Mouse (Mus musculus) CD8-positive naive resting alpha-beta T cell, adult 2 months (primary cell): ENCODE data around the gene Nprl3.
"Not testable (repeated sequence)": the region's sequence is repeated elsewhere in the genome, so short reads cannot be mapped to it uniquely, and the experiment has no call there.

Source experiments
- DNase-seq, 2 experiments: peaks; one replicate each; pipeline ENCODE4 v3.0.0; 2022; ENCODE audit warnings: low read depth in 2 of 2, low spot score in 2 of 2

Nprl3 gene

GRCm38 (mm10) chr11:32285031-32285775, 17.7 kb upstream of the Nprl3 start:
- no peak for DNase-seq

- DNase-seq: not testable (repeated sequence)
Observed at GRCm38 (mm10) chr11:32284582-32284981, 17.1 kb upstream of the Nprl3 start.

GRCm38 (mm10) chr11:32283091-32283777, 15.7 kb upstream of the Nprl3 start, which contains the start of gene Hba-a1:
Gene Hba-a1 (plus strand): TSS chr11:32283511.
- DNase-seq: not testable (repeated sequence)

DNA sequence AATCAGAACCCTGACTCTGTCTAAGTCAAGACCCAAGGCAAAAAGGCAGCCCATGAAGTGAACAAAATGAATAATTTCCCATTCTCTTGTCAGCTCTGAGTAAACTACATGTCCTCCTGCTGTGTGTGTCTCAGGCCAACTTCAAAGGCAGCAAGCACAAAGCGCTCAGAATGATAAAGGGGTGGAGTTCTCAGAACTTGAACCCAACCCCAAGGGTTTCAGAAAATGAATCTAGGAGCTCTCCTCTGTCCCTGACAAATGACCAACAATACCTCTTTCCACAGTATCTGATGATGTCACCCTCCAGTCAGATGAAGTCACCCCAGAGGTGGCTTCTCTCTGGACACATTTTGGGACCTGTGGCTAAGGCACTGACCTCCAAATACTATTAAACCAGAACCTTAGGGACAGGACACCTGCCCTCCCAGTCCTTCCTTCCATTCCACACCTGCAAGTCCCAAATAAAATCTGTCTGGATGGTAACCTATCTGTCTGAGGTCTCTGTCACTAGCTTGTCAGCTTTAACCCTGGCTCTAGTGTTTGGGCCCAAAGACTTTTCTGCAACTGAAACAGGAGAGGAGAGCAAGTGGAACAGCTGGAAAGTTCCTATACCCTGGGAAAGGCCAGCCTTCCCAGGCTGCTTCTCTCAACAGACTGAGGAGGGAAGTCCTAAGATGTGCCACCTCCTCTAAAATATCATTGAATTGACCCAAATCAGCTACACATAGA, 14.1 kb upstream of the Nprl3 start:
- DNase-seq: no peak

GRCm38 (mm10) chr11:32280646-32281045, 13.1 kb upstream of the Nprl3 start:
- DNase-seq: no peak

DNA sequence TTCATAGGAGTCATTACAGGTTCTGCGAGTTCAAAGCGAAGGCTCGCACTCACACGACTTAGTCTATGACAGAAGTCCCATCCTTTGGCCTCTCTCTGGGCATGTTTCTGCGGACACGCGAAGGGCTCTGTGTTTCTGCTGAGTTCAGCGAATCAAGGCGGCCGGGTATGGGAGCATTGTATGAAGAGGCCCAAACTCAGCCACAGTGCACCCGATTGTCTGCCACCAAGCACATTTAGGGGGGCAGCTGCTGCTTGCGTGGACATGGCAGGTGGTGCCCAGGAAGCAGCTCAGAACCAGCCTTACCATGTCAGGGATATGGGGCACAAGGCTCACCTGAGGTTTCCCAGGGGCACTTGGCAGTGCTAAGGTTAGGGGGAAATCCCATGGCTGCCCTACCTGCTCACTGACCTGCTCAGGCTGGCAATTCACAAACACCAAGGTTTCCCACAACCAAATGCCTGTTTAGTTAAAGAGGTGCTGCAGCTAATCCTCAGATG, 11.0 kb upstream of the Nprl3 start:
- no peak for DNase-seq

GRCm38 (mm10) chr11:32277736-32278457, 10.4 kb upstream of the Nprl3 start:
- no peak for DNase-seq

DNA sequence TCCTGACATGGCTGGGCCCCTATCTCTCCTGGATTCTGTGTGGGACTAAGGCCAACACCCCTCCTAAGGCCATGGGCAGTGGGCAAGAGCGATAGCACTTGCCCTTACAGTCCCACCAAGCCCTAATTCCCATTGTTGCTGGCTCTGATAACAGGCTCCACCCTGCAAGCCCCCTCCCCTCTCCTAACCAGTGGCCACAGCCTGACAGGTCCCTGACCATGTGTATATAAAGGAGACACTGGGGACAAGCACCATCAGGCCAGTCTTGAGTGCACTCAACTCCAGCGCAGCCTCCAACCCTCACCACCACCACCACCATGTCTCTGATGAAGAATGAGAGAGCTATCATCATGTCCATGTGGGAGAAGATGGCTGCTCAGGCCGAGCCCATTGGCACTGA, 8.8 kb upstream of the Nprl3 start, which contains the start of gene Hba-x:
TSS of gene Hba-x (plus strand) at position 54 of the 400 bp plus-strand sequence.
- no peak for DNase-seq

- peak in 1 of 2 experiments; percentile 6 for DNase-seq
Observed at GRCm38 (mm10) chr11:32271178-32271577, 3.7 kb upstream of the Nprl3 start.

- no peak for DNase-seq
Observed at GRCm38 (mm10) chr11:32268952-32269351, 1.4 kb upstream of the Nprl3 start.

GRCm38 (mm10) chr11:32267964-32268363, 457 bp upstream of the Nprl3 start:
- peak in 1 of 2 experiments; percentile 1 for DNase-seq

DNA sequence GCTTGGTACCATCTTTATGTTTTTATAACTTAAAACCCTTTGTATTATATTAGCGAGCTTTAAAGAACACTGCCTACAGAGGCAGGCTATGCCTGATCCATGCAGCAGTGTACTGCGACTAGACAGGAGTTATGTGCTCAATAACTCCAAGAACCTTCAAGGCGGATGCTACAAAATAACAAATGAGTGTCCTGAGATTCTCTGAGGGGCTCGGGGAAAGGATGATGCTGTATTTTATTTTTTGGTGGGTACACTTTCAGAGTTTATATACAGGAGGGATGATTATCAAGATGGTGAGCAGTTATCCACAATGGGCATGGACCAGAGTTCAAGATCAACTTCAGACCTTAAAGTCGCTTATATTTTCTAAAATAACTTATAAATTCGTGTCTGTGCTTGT, 731 bp downstream of the Nprl3 start:
- no peak for DNase-seq

GRCm38 (mm10) chr11:32266194-32266593, 1.3 kb downstream of the Nprl3 start:
- DNase-seq: no peak

DNA sequence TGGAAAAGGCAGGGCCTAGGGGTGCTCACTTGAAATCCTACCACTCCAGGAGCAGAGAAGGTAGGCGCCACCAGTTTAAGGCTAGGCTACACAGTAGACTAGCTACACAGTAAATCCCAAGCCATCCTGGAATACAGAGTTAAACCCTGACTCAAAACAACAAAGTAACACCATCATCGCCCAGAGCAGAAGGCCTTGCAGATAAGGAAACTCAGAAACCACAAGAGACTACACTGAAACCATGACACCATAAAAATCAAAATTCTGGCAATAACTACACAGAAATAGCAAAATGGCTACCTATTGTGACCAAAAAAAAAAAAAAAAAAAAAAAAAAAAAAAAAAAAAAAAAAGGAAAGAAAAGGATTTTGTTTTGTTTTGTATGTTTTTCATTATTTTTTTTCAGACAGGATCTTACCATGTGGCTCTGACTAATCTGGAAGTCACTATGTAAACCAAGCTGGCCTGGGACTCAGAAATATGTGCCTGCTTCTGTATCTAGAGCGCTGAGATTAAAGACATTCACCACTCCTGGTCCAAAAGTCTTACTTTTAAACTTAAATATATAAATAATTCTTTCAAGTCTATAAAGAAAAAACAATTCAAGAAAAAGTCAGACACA, 2.3 kb downstream of the Nprl3 start:
- no peak for DNase-seq

GRCm38 (mm10) chr11:32262674-32263415, 4.7 kb downstream of the Nprl3 start:
- DNase-seq: no peak

- no peak for DNase-seq
Observed at GRCm38 (mm10) chr11:32256566-32256965, 10.9 kb downstream of the Nprl3 start.

GRCm38 (mm10) chr11:32256146-32256545, 11.4 kb downstream of the Nprl3 start:
- DNase-seq: no peak

- no peak for DNase-seq
Observed at GRCm38 (mm10) chr11:32253121-32253520, 14.4 kb downstream of the Nprl3 start.

GRCm38 (mm10) chr11:32250880-32251763, 16.4 kb downstream of the Nprl3 start:
- no peak for DNase-seq
